Mouse (Mus musculus): ENCODE results near the gene Slc7a5.
A peak's percentile ranks its signal among the peaks of the same experiment; 100 is the strongest.

- peak; percentile 84 for TF ChIP-seq CTCF (IDR thresholded peaks at IDR 0.05; ENCODE audit: low read depth, low read length)
- TF ChIP-seq GATA1 (IDR thresholded peaks at IDR 0.05; ENCODE audit: borderline replicate concordance, low read length): no peak
- TF ChIP-seq TAL1 (conservative IDR thresholded peaks at IDR 0.05; ENCODE audit: low read depth, low read length): no peak
Observed at GRCm38 (mm10) chr8:121850018-121850417, 57.5 kb downstream of the Slc7a5 start.

Data from G1E (cell line).